Mouse (Mus musculus) erythroblast, embryonic 14.5 days (primary cell): Measurements from ENCODE around the gene Chn1.

Source experiments
- GATA1 ChIP-seq: IDR thresholded peaks from 2 replicates; pipeline ENCODE4 v1.6.1; 2012; ENCODE audit warnings: low read length, inconsistent platforms, mixed read lengths
- TAL1 ChIP-seq: IDR thresholded peaks from 3 replicates; pipeline ENCODE4 v1.6.1; 2012; ENCODE audit warnings: low read length, inconsistent platforms, mixed read lengths

DNA sequence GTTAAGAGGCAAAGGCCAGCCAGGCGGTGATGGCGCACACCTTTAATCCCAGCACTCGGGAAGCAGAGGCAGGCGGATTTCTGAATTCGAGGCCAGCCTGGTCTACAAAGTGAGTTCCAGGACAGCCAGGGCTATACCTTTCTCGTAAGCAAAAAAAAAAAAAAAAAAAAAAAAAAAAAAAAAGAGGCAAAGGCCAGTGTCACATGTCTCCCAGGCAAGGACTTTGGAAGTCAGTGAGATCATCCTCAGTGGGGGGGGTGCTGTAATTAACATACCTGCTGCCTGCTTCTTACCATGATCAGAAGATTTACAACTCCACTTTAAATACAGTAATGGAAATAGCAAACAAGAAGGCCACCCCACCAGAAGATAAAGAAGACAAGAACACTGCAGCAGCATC is 137.5 kb downstream of the Chn1 start:
- TF ChIP-seq TAL1 (no peak), GATA1 (no peak)
